Mouse (Mus musculus): ENCODE results near the gene Ctsa. TPM values are rescaled to one million over a fixed set of nuclear protein-coding genes. Genes with fewer than 3 reads are reported as not detected.

Gene Ctsa
- polyA plus RNA-seq, 1 experiment from 2014 or later = 178 TPM

DNA sequence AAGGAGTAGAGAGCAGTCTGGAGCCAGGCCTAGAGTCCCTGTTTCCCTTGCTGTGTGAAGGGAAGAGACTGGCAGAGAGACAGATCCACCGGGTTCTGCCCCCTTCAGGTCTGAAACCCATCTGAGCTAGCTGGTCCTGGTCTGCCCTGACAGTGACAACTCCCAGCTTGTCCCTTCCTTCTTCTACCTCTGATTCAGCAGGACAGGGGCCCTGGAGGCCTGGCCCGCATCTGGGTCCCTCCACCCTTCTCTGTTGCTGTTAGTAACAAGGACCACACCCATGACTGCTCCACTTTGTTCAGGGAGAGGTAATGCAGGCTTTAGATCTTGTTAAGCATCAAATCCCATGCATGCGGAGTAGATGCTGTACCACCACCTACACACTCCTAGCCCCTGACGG is 44.3 kb upstream of the Ctsa start:
- peaks cover 46% of the 10 kb centered on the region for H3K36me3 ChIP-seq (ENCODE audit: control insufficient read depth, insufficient read depth, low read length)
- peaks cover 8 to 23% of the 10 kb centered on the region in 2 experiments for H3K4me1 ChIP-seq (ENCODE audit: control insufficient read depth in 2 of 2, insufficient read depth in 2 of 2, low read length in 2 of 2)
- no peaks in the 10 kb centered on the region for H3K27me3 ChIP-seq (ENCODE audit: control insufficient read depth, insufficient read depth, low read length)
- H3K4me2 ChIP-seq (ENCODE audit: low read length) = no peak overlapping the region
- H3K9ac ChIP-seq (ENCODE audit: low read length) = no peak overlapping the region
- no peak for ATAC-seq (ENCODE audit: insufficient number of reproducible peaks, insufficient read depth, low FRiP score, low read depth)
- 60% methylated on average over 4 of the region's 4 CpGs for WGBS
- H3K9me3 ChIP-seq (ENCODE audit: control insufficient read depth, low read length) = no peaks in the 10 kb centered on the region
- no peak overlapping the region for H3K4me3 ChIP-seq (ENCODE audit: control insufficient read depth in 1 of 2, insufficient read depth in 1 of 2, low read depth in 1 of 2, low read length in 2 of 2)
- H3K27ac ChIP-seq (replicated peaks in 1 of 2; ENCODE audit: control insufficient read depth in 1 of 2, insufficient read depth in 1 of 2, low read depth in 2 of 2, low read length in 2 of 2) = no peak overlapping the region

DNA sequence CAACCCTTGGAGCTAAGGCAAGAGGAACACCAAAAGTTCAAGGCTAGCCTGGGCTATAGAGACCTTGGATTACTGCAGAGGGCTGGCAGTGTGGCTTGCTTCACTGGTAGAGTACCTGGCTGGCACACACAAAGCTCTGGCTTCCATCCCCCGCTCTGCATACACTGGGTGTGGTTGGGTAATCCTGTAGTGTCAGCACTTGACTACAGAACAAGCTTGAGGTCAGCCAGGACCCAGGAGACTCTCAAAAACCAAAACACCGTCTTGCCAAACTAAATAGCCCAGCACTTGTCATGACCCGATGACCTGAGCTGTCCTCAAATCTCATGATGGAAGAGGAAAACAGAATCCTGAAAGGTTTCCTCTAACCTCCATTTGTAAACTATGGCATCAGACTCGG is 42.2 kb upstream of the Ctsa start:
- Histone ChIP-seq H3K9ac (ENCODE audit: low read length) (no peak overlapping the region), H3K4me2 (ENCODE audit: low read length) (no peak overlapping the region), H3K27ac (replicated peaks in 1 of 2; ENCODE audit: control insufficient read depth in 1 of 2, insufficient read depth in 1 of 2, low read depth in 2 of 2, low read length in 2 of 2) (no peak overlapping the region; a peak in 1 of 4 replicates), H3K4me1 (ENCODE audit: control insufficient read depth in 2 of 2, insufficient read depth in 2 of 2, low read length in 2 of 2) (peaks cover 11 to 24% of the 10 kb centered on the region in 2 experiments), H3K4me3 (ENCODE audit: control insufficient read depth in 1 of 2, insufficient read depth in 1 of 2, low read depth in 1 of 2, low read length in 2 of 2) (no peak overlapping the region), H3K27me3 (ENCODE audit: control insufficient read depth, insufficient read depth, low read length) (no peaks in the 10 kb centered on the region), H3K9me3 (ENCODE audit: control insufficient read depth, low read length) (no peaks in the 10 kb centered on the region), H3K36me3 (ENCODE audit: control insufficient read depth, insufficient read depth, low read length) (peaks cover 63% of the 10 kb centered on the region)
- no peak for ATAC-seq (ENCODE audit: insufficient number of reproducible peaks, insufficient read depth, low FRiP score, low read depth)
- 69% methylated on average over 4 of the region's 4 CpGs for WGBS

DNA sequence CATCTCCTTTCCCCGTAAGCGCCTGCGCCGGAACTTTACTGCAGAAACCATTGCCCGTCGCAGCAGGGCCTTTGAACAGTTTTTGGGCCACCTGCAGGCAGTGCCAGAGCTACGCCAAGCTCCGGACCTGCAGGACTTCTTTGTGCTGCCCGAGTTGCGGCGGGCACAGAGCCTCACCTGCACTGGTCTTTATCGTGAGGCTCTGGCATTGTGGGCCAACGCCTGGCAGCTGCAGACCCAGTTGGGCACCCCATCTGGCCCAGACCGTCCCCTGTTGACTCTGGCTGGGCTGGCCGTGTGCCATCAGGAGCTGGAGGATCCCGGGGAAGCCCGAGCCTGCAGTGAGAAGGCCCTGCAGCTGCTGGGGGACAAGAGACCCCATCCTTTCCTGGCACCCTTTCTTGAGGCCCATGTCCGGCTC is 40.8 kb upstream of the Ctsa start:
- ATAC-seq (ENCODE audit: insufficient number of reproducible peaks, insufficient read depth, low FRiP score, low read depth) = no peak
- H3K4me2 ChIP-seq (ENCODE audit: low read length) = no peak overlapping the region
- WGBS = 89% methylated on average over 18 of the region's 18 CpGs
- H3K27me3 ChIP-seq (ENCODE audit: control insufficient read depth, insufficient read depth, low read length) = no peaks in the 10 kb centered on the region
- no peak overlapping the region for H3K27ac ChIP-seq (replicated peaks in 1 of 2; ENCODE audit: control insufficient read depth in 1 of 2, insufficient read depth in 1 of 2, low read depth in 2 of 2, low read length in 2 of 2)
- peaks cover 77% of the 10 kb centered on the region for H3K36me3 ChIP-seq (ENCODE audit: control insufficient read depth, insufficient read depth, low read length)
- no peaks in the 10 kb centered on the region for H3K9me3 ChIP-seq (ENCODE audit: control insufficient read depth, low read length)
- H3K9ac ChIP-seq (ENCODE audit: low read length) = no peak overlapping the region
- H3K4me1 ChIP-seq (ENCODE audit: control insufficient read depth in 2 of 2, insufficient read depth in 2 of 2, low read length in 2 of 2) = peaks cover 8 to 22% of the 10 kb centered on the region in 2 experiments
- no peak overlapping the region for H3K4me3 ChIP-seq (ENCODE audit: control insufficient read depth in 1 of 2, insufficient read depth in 1 of 2, low read depth in 1 of 2, low read length in 2 of 2)

DNA sequence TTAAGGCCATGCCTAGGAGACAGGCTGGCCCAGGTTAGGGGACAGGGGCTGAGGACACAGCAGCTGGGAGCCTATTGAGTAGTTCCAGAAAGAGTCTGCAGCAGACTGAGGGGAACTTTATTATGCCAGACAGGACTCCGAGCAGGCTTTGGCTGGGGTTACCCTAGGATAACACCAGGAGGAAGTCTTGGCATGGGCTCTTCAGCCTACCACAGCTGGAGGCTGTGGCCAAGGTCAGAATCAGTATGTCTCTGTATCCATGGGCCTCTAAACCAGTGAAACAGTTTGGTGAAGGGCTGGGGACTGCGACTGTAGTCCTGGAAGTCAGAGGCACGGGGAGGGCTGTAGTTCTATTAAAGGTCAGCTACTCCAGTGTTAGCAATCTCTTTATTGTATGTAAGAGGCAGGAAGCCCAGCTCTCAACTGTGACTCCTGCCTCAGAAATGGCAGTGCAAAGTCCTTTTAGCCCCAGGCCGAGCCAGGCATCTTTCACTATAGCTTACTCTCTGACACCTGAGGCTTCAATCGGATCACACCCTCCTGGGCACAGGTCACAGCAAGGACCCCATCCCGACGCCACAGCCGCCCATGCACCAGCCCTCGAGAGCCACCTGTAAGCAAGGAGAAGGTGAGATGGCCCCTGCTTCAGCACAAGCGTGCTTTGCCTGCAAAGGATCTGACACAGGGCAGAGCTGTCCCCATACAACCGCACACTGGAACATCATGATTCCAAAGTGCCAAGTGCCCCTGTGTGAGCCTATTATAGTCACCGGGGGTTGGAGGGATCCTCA is 40.1 kb upstream of the Ctsa start:
- no peak for ATAC-seq (ENCODE audit: insufficient number of reproducible peaks, insufficient read depth, low FRiP score, low read depth)

DNA sequence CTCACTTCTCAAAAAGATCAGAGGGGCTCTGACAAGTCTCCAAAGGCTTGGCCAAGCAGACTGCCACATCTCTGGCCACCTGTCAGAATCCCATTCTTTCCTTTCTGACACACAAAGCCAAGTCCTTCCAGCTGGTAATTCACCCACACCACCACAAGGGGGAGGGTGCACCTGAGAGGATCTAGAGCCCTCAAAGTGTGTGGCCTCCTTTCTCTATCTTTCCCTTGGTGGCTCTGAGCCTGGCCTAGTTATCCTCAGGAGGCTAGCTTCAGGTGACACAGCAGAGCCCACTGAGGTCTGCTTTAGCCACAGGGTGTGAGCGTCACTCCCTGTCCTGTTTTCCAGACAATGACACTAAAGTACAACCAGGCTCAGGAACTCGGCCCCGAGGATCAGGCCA is 39.4 kb upstream of the Ctsa start:
- no peaks in the 10 kb centered on the region for H3K27me3 ChIP-seq (ENCODE audit: control insufficient read depth, insufficient read depth, low read length)
- ATAC-seq (ENCODE audit: insufficient number of reproducible peaks, insufficient read depth, low FRiP score, low read depth) = peak; percentile 12; the same call in 1 of the 2 replicates
- 37% methylated on average over 3 of the region's 3 CpGs for WGBS
- H3K9ac ChIP-seq (ENCODE audit: low read length) = peak overlapping the region; percentile 2; the same call in 1 of the 2 replicates
- peaks cover 5 to 14% of the 10 kb centered on the region in 2 experiments; a peak in 3 of 4 replicates for H3K4me1 ChIP-seq (ENCODE audit: control insufficient read depth in 2 of 2, insufficient read depth in 2 of 2, low read length in 2 of 2)
- H3K9me3 ChIP-seq (ENCODE audit: control insufficient read depth, low read length) = no peaks in the 10 kb centered on the region
- no peak overlapping the region for H3K4me3 ChIP-seq (ENCODE audit: control insufficient read depth in 1 of 2, insufficient read depth in 1 of 2, low read depth in 1 of 2, low read length in 2 of 2)
- H3K27ac ChIP-seq (replicated peaks in 1 of 2; ENCODE audit: control insufficient read depth in 1 of 2, insufficient read depth in 1 of 2, low read depth in 2 of 2, low read length in 2 of 2) = peak overlapping the region; percentile 78 to 88
- H3K36me3 ChIP-seq (ENCODE audit: control insufficient read depth, insufficient read depth, low read length) = peaks cover 88% of the 10 kb centered on the region
- H3K4me2 ChIP-seq (ENCODE audit: low read length) = no peak overlapping the region

More for the DNA sequence above, 40.1 kb upstream of the Ctsa start:
- H3K9ac ChIP-seq (ENCODE audit: low read length) = no peak overlapping the region
- peak overlapping the region; percentile 78 to 88 for H3K27ac ChIP-seq (replicated peaks in 1 of 2; ENCODE audit: control insufficient read depth in 1 of 2, insufficient read depth in 1 of 2, low read depth in 2 of 2, low read length in 2 of 2)
- no peak overlapping the region for H3K4me2 ChIP-seq (ENCODE audit: low read length)
- no peak overlapping the region for H3K4me3 ChIP-seq (ENCODE audit: control insufficient read depth in 1 of 2, insufficient read depth in 1 of 2, low read depth in 1 of 2, low read length in 2 of 2)
- peaks cover 5 to 14% of the 10 kb centered on the region in 2 experiments; a peak in 3 of 4 replicates for H3K4me1 ChIP-seq (ENCODE audit: control insufficient read depth in 2 of 2, insufficient read depth in 2 of 2, low read length in 2 of 2)
- H3K27me3 ChIP-seq (ENCODE audit: control insufficient read depth, insufficient read depth, low read length) = no peaks in the 10 kb centered on the region
- no peaks in the 10 kb centered on the region for H3K9me3 ChIP-seq (ENCODE audit: control insufficient read depth, low read length)
- 81% methylated on average over 12 of the region's 12 CpGs for WGBS
- peaks cover 83% of the 10 kb centered on the region for H3K36me3 ChIP-seq (ENCODE audit: control insufficient read depth, insufficient read depth, low read length)

DNA sequence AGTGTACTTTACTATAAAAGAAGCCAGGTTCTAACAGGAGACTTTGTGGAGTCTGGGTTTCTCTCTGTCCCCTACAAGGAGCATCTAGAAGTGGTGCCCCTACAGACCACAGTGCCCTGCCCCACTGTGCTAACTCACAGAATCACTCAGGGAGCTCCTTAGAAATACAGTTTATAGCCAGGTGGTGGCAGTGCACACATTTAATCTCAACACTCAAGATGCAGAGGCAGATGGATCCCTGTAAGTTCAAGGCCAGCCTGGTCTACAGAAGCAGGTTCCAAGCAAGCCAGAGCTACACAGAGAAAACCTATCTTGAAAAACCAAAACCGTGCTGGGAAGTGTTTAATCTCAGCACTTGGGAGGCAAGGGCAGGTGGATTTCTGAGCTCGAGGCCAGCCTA is 38.9 kb upstream of the Ctsa start:
- 66% methylated on average over 2 of the region's 2 CpGs for WGBS
- Histone ChIP-seq H3K9ac (ENCODE audit: low read length) (0 out of 2 replicates have a peak overlapping the region, but pooled peaks have one; percentile 2), H3K36me3 (ENCODE audit: control insufficient read depth, insufficient read depth, low read length) (peaks cover 84% of the 10 kb centered on the region)

DNA sequence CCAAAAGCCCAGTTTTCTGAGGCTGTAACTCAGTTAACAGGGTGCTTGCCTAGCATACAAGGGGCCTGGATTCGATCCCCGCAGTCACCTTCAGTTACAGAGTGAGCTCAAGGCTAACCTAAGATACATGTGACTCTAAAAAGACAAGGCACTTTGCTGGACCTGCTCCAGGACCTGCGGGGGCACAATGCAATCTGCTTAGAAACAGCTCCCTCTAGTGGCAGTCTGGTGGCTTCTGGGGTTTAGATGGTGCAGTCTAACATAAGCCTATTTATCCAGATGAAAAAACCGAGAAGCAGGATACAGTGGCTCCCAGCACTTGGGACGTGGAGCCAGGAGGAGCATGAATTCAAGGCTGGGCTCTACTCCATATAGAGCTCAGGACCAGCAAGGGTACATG is 38.4 kb upstream of the Ctsa start:
- H3K27me3 ChIP-seq (ENCODE audit: control insufficient read depth, insufficient read depth, low read length) = no peaks in the 10 kb centered on the region
- H3K4me1 ChIP-seq (ENCODE audit: control insufficient read depth in 2 of 2, insufficient read depth in 2 of 2, low read length in 2 of 2) = peaks cover 5 to 14% of the 10 kb centered on the region in 2 experiments; a peak in 3 of 4 replicates
- no peaks in the 10 kb centered on the region for H3K9me3 ChIP-seq (ENCODE audit: control insufficient read depth, low read length)
- H3K9ac ChIP-seq (ENCODE audit: low read length) = no peak overlapping the region
- no peak overlapping the region for H3K4me3 ChIP-seq (ENCODE audit: control insufficient read depth in 1 of 2, insufficient read depth in 1 of 2, low read depth in 1 of 2, low read length in 2 of 2)
- no peak overlapping the region for H3K4me2 ChIP-seq (ENCODE audit: low read length)
- WGBS = 25% methylated on average over 5 of the region's 5 CpGs
- H3K27ac ChIP-seq (replicated peaks in 1 of 2; ENCODE audit: control insufficient read depth in 1 of 2, insufficient read depth in 1 of 2, low read depth in 2 of 2, low read length in 2 of 2) = peak overlapping the region; percentile 45 to 78; a peak in 3 of 4 replicates
- no peak for ATAC-seq (ENCODE audit: insufficient number of reproducible peaks, insufficient read depth, low FRiP score, low read depth)
- H3K36me3 ChIP-seq (ENCODE audit: control insufficient read depth, insufficient read depth, low read length) = peaks cover 85% of the 10 kb centered on the region

More for the DNA sequence above, 38.9 kb upstream of the Ctsa start:
- no peak overlapping the region for H3K4me2 ChIP-seq (ENCODE audit: low read length)
- H3K27ac ChIP-seq (replicated peaks in 1 of 2; ENCODE audit: control insufficient read depth in 1 of 2, insufficient read depth in 1 of 2, low read depth in 2 of 2, low read length in 2 of 2) = peak overlapping the region; percentile 78 to 88
- H3K4me1 ChIP-seq (ENCODE audit: control insufficient read depth in 2 of 2, insufficient read depth in 2 of 2, low read length in 2 of 2) = peaks cover 5 to 14% of the 10 kb centered on the region in 2 experiments; a peak in 3 of 4 replicates
- no peaks in the 10 kb centered on the region for H3K9me3 ChIP-seq (ENCODE audit: control insufficient read depth, low read length)
- ATAC-seq (ENCODE audit: insufficient number of reproducible peaks, insufficient read depth, low FRiP score, low read depth) = no peak
- H3K27me3 ChIP-seq (ENCODE audit: control insufficient read depth, insufficient read depth, low read length) = no peaks in the 10 kb centered on the region
- H3K4me3 ChIP-seq (ENCODE audit: control insufficient read depth in 1 of 2, insufficient read depth in 1 of 2, low read depth in 1 of 2, low read length in 2 of 2) = no peak overlapping the region
